Mouse (Mus musculus) urinary bladder, adult 2 months (tissue): Measurements from ENCODE around the gene Sppl2c. TPM values are rescaled to one million over a fixed set of nuclear protein-coding genes. Genes with fewer than 3 reads are reported as not detected.

Source experiments
- DNase-seq: peaks from one replicate; pipeline ENCODE4 v3.0.0; 2022; ENCODE audit warnings: low spot score
- polyA plus RNA-seq: library from polyadenylated mRNA; depleted of rRNA; stranded (reverse); fragments of >200 nt; gene quantifications from 2 replicates; pipeline ENCODE4 v1.2.3, GENCODE M21; 2012; rRNA removed

The Sppl2c gene
- not detected in 2 replicates for polyA plus RNA-seq

DNA sequence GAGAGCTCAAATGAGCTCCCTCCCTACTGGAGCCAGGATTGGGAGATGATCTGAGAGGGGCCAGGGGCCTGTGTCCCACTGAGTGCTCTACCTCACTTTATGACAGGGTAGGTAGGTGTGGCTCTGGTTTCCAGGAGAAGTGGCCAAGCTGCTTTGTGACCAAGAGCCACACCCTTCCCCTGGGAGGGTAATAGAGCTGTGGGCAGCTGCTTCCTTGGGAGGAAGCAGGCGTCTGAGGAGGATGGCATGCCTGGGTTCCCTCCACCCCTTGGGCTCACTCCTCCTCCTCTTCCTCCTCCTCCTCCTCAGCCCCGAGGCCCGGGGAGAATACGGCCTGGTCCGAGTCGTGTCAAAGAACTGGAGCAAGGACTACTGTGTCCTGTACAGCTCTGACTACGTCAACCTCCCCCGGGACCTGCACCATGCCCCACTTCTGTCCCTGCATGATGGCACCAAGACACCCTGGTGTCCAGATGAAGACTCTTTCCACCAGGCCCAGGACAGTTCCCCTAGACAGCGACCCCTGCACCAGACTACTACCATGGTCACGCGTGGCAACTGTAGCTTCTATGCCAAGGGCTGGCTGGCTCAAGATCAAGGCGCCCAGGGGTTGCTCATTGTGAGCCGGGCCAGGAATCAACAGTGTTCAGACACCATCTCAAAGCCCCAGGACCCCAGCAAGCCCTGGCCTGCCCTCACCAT lies at the start of gene Sppl2c:
Gene Sppl2c (plus strand): TSS at position 193 of the 702 bp plus-strand sequence.
- DNase-seq = no peak

DNA sequence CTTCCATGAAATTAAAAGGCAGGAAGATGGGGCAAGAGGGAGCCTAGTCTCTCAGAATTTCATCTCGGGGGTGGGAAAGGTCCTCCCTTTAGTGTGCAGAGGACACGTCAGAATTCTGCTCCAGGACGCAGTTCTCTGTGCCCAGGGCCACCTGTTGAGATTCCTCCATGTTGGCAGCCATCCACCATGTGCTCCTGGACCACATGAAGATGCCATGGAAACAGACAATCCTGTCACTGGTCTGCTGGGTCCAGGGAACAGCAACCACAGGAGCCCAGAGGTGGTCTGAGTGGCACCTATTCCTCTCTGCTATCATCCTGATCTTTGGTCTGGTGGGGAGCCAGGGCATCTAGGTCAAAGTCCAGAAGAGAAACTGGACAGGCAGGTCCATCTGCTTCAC lies 47.2 kb upstream of the Sppl2c start:
- no peak for DNase-seq

DNA sequence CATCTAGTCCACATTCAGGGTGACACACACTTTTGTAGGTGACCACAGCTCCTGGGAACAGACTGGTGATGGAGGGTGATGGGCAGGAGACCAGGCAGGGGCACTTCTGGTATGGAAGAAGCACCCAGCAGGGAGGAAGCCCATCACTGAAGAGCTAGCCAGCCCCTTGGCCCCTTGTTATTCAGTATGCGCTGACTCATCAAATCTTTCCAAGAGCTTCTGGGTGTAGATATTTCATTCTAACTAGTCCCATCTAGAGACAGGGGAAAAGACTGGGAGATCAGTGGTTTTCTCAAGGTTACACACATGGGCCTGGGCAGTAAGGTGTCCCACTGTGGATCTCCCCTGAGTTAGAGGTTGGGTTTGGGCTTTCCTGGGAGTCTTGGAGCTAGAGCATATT lies 41.2 kb upstream of the Sppl2c start:
- DNase-seq = no peak

DNA sequence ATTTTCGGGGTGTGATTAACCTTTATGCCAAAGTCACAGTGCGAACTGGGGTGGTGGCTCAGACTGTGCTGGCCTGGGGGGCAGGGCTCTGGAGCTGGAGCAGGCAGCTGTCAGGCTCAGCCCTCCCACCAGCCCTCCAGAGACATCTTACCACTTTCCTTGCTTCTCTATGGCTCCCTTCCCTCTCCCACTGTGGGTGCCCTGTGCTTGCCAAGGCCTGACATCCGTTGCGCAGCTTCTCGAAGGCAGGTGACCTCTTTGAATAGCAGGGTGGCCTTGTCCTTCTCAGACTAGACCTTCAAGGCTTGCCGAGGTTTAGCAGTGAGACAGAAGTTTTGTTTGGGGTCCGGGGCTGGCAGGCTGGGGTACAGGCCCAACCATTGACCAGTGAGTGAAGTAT lies 37.3 kb upstream of the Sppl2c start:
- DNase-seq = no peak

DNA sequence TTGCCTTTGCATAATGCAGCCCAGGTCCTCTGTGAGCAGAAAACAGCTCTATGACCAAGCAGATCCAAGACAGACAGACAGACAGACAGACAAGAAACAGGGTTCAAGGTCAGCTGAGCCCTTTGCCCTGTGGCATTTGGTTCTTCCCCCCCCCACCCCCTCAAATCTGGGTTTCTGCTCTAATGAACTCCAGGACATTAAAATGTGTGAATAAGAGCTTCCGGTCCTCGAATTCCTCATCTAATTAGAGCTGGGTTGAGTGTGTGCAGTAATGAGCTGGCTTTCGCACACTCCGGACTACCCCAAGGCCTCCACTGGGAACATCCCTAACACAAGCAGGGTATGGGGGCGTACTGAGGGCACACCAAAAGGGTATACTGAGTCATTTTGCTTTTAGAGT lies 35.2 kb upstream of the Sppl2c start:
- no peak for DNase-seq

DNA sequence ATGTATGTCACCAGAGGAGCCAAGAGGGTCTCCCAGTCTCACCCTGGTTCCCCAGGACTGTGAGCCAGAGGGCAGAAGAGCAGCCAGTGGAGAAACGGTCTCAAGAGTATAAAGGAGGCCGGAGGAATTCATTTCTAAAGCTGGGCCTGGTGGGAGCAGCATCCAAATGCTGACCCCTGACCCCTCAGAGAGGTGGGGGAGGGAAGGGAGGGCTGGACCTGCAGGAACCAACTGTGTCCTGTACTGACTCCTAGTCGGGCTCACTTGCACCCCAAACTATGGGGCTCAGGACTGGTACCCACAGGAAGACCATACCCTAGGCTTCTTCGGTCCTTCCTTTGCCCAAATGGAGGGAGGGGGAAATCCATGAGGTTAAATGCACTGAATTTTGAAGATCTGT lies 31.8 kb upstream of the Sppl2c start:
- no peak for DNase-seq

DNA sequence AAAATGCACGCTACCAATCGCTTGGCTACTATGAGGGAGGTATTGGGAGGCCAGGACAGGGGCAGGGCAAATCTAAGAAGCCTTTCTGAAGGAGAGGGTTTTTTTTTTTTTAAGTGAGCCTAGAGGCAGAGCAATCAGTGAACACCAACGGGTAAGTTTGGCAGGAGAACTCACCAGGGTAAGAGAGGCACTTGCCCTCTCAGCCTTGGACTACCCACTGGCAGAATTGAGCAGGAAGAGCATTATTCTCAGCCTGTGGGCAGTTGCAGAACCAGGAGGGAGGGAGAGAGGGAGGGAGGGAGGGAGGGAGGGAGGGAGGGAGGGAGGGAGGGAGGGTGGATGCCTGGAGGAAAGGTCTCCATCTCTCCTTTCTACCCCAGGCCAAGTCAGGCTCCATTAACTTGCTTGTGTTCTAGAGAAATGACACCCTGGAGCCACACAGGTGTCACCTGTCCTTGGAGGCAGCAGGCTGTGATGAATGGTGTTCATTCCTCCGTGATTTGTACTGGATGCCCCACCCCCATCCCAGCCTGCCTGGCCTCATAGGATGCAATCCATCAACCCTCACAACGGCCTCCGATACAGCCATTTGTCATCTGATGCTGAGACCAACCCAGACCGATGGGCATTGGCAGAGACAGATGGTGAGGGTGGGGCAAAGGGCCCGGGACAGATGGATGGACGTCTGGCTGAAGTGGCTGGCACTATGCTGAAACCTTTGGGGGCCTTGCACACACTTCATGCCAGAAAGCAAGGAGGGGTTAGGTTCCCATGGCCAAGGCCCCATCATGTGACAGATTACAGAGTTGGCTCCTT lies 31.1 kb upstream of the Sppl2c start:
- no peak for DNase-seq

DNA sequence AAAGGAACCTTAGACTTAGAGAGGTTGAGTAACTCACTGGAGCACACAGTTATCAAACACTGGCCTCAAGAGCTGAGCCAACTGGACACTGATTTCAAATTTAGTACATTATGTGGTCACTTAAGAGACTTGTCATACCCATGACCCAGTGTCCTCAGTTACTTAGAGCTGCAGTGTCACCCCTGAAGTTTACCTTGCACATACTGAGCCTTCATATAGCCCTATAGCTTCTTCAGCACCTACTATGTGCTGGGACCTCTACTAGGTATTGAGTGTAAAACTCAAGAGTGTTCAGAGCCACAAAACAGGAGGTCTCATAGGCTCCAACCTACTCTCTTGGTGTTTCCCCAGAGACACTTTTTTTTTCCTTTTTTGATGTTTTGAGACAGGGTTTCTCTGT lies 30.2 kb upstream of the Sppl2c start:
- DNase-seq = no peak

DNA sequence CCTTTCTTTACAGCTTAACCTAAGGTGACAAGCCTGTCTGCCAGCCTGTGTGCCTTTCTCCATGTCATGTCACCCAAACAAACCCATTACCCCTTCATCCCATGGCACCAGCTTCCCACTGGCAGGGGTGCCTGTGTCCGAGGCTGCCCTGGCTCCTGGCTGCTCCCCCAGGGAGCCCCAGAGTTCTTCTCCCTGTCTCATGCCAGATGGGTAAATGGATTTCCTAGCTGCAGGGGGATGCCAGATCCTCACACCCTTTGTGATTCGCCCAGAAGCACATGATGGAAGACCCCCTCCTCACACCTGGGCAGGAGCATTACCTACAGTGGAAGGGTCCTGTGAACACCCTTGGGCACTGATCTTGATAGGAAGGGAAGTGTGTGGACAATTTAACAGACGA lies 29.7 kb upstream of the Sppl2c start:
- no peak for DNase-seq

DNA sequence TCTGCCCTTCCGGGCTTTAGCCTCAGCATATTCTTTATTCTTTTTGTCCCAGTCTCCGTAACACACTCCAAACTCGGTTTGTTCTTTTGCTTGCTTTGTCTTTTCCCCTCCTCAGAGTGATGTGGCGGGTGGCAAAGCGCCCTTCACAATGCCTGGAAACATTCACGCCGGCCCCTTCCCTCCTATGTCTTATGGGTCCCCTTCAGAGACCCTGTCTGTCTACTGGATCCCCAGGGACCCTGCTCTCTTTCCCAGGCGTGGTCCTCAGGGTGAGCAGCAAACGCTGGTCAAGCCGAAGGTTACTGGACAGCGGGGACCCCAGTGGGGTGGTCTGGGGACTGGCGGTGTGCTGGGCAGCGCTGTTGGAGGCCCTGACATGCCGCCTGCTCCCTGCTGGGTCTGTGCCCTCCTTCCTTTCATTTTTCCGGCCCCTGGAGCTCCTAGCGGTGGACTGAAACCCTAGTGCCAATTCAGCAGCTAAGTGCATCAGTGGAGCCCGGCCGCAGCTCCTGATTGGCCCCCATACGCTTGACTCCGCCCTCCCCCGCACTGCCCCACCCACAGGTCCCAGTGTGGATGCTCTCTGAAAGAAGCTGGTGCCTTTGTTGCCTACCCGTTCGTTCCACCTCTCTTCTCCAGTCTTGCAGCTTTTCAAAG lies 28.4 kb upstream of the Sppl2c start:
- DNase-seq = no peak

DNA sequence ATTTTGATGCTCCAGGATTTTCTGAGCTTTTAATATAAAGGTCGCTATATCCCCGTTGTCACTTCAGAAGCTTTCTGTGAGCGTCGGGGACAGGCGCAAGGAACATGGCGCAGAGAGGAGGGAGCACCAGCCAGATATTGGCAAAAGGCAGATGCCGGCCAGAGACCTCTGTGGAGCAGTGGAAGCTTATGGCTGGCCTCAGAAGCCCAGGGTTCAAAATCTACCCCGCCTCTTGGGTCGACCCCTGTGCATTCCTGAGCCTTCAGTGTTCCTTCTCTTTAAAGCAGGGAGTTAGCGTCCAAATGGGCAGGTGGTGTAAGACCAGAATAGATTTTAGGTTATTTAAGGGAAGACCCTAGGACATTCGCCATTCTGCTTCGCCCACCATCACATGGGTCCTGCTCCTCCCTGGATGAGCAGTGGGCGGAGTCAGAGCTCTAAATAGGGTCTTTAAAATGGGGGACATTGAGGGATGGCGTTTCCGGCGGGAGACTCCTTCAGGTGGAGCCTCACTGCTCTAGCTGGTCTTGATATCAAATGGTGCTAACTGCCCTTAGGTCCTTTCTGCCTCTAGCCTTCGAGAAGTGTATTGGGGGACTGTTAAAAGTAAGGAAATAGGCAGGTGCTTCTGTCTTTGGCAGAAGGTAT lies 27.7 kb upstream of the Sppl2c start:
- DNase-seq = no peak

DNA sequence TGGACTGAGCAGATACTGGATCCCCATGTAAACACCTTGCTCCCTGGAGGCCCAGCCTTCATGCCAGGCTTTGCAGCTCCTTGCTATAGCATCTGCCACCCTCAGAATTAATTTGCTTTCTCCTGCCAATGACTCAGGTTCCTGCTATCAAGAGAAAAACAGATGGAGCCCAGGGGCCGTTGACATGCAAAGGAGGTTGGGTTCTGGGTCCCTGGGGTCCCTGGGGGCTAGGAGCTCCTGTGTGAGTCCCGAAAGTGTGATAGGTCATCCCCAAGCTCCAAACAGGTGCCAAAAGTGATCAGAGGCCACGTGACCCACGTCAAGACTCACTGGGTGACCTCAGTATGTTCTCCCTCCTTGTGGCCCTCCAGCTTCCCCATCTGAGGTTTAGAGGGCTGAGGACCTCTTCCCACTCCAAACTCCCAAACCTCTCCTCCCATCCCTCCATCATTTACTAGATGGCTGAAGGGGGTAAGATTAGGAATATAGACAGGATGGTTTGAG lies 26.3 kb upstream of the Sppl2c start:
- no peak for DNase-seq

DNA sequence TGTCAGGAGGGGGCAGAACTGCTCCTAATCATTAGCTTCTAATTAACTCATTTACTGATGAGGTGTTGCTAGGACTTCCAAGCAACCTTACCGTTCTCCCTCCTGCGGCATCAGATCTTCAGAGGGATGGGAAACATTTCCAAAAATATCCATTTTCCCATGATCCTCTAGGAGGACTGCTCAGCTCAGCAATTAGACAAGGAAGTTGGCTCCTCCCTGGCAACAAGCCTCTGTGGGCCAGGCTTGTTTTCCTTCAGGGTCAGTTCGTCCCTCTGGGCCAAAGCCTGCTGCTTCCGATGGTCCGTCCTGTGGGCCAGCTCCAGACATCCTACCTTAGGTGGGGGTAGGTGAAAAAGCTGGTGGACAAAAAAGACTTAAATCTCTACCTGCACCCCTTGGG lies 25.0 kb upstream of the Sppl2c start:
- no peak for DNase-seq

DNA sequence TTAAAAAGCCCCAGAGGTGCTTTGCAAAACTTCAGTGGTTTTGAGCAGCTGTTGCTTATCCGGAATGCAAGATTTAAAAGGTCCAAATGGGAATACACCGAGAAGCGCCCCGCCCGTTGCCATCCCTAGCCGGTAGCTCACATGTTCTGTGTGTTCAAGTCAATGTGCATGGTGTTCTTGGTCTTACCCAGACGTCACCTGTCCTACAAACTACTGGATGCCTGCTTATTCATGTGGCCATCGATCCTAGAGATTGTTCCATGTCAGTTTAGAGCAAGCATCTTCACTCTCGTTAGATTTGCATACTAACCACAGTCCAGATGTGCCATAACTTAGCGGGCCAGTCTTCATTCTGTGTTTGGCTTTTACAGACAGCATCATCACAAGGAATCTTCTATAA lies 21.9 kb upstream of the Sppl2c start:
- DNase-seq = no peak

DNA sequence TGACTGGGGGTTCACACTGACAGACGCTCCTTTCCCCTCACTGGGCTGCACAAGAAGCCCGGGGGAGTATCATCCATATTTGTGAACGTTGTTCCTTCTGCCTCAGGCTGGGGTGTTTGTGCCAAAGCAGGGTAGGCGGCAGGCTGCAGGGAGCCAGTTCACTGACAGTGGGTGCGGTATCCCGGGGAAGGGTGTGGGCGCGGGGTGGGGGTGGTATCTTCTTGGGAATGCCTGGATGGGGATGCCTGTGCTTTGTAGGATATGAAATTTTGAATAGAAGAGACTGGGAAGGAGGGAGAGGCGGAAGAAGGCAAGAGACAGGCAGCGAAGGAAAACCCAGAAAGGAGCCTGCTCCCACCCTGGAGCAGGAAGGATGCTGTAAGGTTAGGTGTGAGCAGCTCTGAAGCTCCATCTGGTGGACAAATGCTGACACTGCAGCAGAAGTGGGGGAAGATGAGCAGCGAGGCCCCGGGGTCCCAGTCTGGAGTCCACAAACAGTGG lies 14.8 kb upstream of the Sppl2c start:
- DNase-seq = peak; percentile 38

DNA sequence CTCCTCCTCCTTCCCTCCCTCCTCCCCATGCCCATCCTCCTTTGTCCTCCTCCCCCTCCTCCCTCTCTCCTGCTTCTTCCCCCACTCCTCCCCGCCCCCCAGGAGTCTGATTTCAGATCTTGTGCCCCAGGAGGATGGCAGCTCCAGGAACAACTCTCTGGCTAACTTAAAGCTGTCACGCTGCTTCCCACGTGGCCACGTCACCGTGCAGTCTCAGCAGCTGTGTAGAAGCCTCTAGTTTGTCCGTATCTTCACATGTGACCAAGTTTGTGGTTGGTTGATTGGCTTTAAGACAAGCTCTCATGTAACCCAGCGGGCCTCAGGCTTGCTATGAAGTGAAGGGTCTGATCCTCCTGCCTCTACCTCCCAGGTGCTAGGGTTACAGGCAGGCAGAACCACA lies 7.2 kb upstream of the Sppl2c start:
- no peak for DNase-seq

DNA sequence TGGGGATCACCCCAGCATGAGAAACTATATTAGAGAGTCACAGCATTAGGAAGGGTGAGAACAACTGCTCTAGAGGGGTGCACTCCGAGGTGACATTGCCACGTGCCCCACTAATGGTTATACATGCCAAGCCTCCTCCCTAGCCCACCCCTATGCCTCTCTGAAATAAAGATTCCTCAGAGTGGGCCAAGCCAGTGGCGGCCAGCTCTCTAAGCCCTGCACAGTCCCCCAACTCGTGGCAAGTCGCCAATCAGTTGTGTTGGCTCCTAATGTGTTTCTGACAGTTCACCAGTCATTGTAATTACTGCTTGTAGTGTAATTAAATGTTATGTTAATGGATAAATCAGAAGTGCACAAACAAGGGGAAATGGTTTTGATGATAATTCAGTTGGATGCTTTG lies 6.3 kb upstream of the Sppl2c start:
- no peak for DNase-seq

DNA sequence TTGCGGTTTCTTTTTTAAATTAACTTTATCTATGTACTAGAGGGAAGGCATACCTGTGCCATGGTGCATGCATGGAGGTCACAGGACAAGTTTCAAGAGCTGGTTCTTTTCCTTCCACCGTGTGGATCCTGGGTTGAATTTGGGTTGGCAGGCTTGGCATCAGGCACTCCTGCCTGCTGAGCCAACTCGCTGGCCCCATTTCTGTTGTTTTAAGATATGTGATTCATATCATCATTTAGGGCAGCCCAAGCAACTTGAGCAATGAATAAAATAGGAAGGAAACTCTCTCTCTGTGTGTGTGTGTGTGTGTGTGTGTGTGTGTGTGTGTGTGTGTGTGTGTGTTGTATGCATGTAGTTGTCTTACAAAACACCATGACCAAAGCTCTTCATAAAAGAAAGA lies 4.0 kb upstream of the Sppl2c start:
- no peak for DNase-seq

DNA sequence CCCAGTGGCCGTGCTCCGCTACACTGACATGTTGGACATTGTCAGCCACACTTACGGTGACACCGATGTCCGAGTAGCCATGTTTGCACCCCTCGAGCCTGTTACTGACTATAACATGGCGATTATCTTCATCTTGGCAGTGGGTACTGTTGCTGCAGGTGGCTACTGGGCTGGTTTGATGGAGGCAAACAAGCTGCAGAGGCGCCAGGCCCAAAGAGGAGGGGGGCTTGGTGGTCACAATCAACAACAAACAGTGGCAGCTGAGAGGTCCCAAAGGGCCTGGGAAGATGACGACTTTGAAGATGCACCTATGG lies 667 bp downstream of the Sppl2c start:
- no peak for DNase-seq

DNA sequence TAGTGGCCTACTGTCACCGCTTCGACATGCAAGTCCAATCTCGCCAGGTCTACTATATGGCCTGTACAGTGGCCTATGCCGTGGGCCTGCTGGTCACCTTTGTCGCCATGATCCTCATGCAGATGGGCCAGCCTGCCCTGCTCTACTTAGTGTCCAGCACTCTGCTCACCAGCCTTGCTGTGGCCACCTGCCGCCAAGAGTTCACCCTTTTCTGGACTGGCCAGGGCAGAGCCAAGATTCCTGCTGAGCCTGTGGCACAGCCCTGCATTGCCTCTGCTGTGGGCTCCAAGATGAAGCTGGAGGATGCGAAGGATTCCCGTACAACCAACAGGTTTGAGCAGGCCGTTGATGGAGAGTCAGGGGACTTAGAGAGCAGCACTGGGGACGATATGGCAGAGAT lies 1.6 kb downstream of the Sppl2c start:
- no peak for DNase-seq

DNA sequence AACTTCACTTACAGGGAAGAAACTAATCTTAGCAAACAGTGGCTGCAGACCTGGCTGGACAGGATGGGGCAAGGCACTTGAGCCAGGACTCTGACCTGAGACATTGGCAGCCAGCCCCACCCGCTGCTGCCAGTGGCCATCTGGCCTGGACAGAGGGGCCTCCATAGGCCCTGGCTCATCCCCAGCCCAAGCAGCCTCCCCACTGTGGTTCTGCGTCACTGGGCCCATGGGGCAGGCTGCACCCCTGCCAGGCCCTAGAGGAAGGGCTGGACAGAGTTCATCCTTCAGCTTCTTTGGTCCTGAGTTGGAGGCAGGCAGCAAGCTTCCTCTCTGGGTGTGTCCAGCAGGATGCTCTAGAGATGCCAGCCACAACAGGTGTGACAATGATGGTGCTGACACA lies 3.9 kb downstream of the Sppl2c start:
- DNase-seq = no peak

DNA sequence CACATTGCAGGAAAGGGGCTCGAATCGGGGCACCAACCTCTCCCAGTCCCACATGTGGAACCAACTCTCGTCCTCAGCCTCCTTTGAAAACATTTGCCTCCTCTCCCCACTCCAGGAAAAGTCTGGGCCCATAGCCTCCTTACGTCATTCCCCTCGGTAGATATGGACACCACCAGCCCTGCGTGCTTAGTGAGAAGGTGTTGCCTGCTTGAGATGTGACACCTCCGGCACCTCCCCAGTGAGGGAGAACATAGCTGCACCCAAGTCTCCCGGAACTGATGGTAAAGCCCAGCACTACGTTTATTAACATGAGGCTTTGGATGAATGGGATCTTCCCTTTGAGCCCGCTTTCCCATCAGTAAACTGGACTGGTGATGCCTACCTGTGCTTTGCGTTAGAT lies 9.3 kb downstream of the Sppl2c start:
- DNase-seq = no peak
